Mouse (Mus musculus) right cerebral cortex, postnatal 25 days (tissue): Measurements from ENCODE around the gene Nupl2.

Experiments
- DNase-seq: peaks from one replicate; pipeline ENCODE4 v3.0.0; 2022

Gene Nupl2

DNA sequence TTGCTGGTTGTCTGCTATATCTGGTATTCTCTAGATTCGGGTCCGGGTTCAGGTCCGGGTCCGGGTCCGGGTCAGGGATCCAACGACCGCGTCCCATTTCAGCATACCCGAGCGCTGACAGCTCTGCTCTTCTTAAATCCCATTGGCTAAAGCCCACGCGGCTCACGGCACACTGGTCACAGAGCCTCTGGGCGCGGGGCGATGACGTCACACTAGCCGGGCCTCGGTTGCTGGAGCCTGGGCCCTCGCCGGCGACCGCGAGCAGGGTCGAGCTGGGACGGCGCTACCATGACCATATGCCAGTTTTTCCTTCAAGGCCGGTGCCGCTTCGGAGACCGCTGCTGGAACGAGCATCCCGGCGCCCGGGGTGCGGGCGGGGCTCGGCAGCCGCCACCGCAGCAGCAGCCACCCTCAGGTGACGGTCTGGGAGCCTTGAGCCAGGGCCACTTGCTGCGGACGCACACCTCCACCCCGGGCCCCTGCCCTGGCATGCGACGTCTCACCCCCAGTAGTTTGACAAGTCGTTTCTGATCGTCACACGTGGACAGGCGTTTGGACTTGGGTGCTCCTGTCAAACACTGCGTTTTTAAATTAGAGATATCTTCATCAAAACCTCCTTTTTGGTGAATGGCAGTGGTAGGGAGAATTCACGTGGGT, at the start of gene Nupl2:
TSS of gene Nupl2 (plus strand) at position 175 of the 657 bp plus-strand sequence.
- DNase-seq, result peak; percentile 94

DNA sequence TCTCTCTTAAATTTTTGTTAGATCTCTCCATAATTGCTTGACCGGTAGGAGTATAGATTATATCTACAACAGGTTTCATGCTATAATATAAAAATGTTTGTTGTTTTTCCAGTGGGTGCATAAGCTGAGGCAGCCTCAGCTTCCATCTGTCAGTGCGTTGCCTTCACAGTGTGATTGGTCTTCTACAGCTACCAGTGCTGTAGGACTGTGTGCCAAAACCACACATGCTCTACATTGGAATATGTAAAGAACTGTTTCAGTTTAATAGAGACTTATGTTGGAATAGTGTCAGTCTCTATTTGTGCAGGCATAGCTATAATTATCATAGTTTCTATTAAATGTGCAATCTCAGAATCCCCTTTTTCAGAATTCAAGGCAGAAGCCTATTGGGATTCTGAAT, 42.5 kb upstream of the Nupl2 start:
- no peak for DNase-seq

DNA sequence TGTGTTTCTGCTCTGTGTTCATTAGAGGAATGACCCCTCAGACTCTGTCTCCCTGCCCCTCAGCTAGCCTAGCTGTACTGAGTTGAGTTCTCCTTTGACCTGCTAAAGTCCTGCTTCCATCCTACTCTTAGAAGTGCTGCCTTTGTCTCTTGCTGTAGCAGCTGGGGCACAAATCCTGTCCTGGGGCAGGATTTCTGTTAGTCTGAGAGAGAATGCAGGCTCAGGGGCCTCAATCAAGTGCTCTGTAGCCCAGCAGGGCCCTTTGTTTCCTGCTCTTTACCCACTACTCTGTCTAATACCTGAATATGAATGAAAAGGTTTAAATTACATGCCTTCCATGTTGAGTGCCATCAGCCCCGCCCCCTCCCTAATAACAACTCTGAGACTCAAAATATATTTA, 40.6 kb upstream of the Nupl2 start:
- no peak for DNase-seq

DNA sequence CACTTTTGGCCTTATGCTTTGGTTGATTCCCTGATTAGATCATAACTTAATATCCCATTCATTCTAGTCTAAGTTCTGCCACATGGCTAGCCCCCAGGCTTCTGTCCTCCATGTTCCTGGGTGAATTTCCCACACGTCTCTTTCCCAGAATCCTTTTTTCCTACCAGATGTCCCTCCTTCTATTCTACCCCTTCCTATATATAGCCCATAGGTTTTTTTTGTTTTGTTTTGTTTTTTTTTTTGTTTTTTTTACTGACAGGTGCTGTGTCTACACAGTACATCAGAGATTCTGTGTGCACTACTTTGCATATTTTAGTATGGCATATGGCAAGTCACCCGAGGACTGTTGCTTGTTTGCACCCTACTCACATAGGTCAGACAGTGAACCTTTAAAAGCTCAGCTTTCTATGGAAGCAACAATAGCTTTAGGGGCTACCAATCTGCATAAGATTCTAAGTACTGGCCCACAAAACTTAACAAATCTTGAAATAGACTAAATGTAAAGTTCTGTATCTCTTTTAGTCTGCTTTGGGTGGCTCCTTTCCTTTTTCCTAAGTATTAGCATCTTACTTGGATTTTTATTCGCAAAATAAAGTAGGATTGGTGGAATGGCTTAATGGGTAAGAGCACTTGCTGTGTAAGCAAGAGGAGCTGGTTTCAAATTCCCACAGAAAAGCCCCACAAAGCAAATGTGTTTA, 40.0 kb upstream of the Nupl2 start:
- no peak for DNase-seq

DNA sequence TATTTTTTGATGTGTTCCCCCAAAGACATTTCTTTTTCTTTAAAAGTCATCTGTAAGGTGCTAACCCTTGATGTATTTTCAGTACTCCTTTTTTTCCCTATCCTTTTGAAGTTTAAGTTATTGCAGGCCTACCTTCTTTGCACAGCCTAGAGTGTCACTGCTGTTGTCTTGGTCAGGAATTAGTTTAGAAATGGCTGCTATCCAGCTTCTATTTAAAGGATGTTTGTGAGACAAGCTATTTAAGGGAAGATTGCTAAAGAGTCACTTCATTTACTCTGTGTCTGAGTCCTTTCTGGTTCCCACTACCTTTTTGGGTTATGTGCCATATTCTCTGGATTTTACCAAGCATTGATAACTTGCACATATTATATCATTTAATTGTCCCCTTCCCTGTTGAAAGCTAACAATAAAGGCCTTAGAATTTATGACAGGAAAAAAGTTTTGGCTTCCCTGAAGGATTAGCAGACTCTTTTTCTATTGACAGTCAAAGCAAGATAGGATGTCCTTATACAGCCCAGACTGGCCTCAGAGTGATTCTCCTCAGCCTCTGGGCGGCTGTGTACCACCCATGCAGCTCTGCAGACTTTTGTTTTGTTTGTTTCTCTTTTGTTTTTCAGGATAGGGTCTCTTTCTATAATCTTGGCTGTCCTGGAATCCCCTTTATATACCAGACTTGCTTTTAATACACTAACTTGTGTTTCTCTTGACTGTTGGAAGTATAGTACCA, 38.7 kb upstream of the Nupl2 start:
- no peak for DNase-seq

DNA sequence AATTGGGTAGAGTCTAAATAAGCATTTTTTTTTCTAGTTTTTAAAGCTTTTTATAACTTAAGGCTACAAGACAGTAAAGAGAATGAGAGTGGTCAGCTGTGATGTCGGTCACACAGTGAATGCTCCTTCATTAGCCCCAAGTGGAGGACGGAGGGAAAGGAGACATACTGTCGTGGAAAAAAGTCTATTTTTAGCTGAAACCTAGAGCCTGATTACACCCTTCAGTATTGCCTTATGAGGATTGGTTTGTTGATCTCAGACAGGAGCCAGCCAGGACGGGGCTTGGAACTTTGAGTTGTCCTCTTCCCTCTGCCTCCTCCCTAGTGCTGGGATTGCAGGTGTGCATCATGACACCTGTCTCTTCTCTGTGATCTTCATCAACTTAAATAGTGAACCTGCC, 37.8 kb upstream of the Nupl2 start:
- DNase-seq, result no peak

DNA sequence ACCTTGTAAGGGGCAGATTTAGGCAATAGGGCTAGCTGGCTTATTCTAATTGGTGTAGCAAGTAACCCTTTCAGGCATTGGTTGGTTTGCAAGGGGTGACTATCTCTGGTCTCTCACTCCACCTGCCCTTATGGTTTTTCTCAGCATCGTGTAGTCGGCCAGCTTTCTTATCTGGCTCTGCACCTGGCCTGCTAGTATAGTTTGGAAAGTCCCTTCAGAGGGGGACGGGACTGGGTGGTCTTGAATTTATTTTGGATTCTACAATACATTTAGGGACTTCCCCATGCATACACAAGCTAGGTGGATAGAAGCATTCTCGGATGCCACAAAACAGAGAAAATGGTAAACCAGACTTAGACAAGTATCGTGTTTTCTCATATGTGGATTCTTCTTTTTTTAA, 17.8 kb upstream of the Nupl2 start:
- no peak for DNase-seq

DNA sequence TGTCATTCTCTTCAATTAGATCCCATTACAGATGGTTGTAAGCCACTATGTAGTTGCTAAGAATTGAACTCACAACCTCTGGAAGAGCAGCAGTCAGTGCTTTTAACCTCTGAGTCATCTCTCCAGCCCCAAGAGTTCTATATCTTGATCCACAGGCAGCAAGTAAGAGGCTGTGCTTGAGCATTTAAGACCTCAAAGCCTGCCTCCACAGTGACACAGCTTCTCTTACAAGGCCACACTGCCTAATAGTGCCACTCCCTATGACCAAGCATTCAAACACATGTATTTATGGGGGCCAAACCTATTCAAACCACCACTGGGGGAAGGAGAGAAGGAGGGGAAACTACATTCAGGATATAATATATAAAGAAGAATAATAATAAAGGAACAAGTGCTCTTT, 12.6 kb upstream of the Nupl2 start:
- no peak for DNase-seq

DNA sequence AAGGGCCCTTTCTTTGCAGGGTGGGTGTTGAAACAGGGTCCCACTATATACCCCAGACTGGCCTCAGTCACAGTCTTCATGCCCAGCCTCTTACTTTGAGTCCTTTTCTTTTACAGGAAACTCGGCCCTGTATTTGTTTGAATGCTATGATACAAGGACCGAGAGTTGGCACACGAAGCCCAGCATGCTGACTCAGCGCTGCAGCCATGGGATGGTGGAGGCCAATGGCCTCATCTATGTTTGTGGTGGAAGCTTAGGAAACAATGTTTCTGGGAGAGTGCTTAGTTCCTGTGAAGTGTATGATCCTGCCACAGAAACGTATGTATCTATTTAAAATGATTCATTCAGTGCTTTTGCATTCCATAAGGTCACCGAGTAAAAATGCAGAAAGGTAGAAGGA, 8.0 kb upstream of the Nupl2 start:
- no peak for DNase-seq

DNA sequence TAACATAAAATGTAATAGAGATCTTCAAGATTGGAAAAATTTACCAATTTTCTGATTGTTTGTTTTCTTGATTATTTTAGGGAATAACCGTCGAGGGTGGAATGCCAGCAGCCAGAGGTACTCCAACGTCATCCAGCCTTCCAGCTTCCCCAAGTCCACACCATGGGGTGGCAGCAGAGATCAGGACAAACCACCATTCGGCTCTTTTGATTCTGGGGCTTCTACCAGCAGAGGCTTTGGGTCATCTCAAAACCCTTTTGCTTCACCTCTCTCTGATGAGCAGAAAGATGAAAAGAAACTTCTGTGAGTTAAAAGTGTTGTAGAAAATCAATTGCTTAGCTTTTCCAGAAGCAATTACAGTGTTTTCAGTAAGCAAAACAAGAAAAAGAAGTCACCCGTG, 2.5 kb downstream of the Nupl2 start:
- no peak for DNase-seq

DNA sequence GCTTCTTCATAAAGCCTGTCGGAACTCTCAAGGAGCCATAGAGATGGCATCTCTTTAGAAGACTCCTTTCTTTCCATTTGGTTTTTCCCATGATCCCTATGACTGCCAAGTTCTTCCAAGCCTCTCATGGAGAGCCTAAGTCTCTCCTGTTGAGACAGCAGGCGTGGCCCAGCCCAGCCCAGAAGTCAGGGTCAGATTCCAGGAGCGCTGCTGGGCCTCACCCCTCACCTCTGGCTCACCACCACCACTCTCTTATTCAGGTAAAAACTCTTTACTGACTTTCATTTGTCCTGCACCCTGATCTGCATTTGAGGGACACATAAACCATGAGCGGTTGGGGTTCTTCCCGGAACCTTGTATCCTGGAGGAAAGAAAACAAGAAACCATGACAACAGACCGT, 5.1 kb downstream of the Nupl2 start:
- no peak for DNase-seq

DNA sequence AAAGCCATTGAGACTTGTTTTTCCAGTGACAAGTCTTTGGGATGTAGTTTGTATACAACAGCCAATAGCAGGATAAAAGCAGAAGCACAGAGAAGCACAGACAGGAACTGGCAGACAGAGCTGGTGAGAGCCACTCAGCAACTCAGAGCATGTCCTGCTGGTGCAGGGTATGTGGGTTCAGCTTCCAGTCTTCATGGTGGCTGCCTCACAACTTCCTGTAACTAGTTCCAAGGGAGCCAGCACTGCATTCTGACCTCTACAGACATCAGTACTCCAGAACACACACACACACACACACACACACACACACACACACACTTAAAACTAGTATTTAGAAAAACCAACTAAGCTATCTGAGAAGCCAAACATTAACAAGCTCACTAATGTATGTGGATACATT, 7.3 kb downstream of the Nupl2 start:
- no peak for DNase-seq

DNA sequence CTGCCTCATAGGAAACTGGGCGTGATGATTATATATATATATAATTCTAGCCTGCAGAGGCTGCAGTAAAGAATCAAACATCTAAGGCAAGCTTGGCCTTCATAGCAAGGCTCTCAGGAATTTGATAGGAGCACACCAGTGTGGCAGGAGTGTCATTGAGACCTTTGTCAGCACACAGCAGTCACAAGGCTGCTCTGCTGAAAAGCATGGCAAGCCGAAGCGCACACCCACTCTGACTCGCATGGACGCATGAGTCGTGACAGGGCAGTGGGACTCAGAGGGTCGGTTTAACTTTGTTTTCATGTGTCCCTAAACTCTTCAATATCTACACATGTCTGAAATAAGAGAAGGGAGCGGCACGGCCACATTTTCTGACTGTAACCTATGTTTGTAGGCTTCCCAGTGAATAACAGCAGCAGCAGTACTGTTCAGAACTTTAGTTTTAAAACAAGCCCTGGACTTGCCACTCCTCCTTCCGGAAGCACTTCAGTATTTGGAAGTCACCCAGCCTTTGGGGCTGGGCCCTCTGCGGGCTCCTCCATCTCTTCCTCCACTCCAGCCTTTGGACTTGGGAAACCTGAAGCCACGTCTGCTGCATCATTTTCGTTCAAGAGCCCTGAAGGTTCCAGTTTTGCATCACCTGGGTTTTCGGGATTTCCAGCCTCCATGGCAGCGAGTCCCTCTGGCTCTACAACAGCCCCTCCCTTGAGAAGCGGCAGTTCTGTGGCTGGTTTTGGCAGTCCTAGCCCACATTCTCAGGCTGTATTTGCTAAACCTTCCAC, 16.9 kb downstream of the Nupl2 start:
- DNase-seq, result no peak

DNA sequence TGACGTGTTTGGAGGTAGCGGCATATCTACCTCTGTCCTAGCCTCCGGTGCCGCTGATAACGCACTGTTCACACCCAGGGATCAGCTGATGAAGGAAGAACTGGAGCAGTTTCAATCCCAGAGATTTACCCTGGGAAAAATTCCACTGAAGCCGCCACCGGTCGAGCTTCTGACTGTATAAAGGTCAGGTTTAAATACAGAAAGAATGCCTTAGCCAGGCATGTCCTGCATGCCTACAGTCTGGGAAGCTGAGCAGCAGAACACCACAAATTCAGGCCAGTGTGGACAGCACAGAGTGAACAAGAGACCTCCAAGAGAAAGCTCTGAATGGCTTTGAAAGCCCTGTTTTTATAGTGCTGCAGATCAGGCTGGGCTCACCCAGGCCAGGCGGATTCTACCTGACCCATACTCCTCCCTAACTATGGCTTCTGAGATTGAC, 17.6 kb downstream of the Nupl2 start:
- DNase-seq, result no peak

DNA sequence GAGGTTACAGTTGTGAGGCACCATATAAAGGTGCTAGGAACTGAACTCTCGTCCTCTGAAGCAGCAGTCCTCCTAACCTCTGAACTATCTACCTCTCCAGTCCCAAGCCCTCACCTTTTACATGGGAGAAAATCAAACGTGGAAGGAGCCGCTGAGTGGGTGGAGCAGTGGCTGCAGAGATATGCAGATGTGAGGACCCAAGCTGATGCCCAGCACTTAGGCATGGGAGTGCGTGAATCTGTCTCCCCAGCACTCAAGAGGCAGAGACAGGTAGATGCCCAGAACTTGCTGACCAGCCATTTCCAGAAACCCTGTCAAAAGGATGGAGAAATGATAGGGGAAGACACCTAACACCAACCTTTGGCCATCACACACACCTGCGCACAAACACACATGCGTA, 18.3 kb downstream of the Nupl2 start:
- DNase-seq, result no peak

DNA sequence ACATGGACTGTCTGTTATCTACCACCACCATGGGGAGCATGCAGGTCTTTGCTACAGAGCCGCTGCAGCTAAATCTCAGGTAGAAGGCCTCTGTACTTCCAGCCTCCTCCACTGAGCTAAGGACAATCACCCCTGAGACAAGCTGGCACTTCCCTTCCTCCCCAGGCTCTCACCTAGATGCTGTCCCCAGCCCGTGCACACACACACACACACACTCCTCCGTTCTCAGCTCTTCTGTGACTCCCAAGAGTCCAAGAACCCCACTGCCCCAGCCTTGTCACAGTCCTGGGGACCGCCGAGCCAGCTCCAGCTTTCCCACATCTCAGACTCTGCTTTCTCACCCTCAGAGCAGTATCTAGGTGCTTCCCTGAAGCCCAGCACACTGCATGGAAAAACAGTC, 19.2 kb downstream of the Nupl2 start:
- no peak for DNase-seq

DNA sequence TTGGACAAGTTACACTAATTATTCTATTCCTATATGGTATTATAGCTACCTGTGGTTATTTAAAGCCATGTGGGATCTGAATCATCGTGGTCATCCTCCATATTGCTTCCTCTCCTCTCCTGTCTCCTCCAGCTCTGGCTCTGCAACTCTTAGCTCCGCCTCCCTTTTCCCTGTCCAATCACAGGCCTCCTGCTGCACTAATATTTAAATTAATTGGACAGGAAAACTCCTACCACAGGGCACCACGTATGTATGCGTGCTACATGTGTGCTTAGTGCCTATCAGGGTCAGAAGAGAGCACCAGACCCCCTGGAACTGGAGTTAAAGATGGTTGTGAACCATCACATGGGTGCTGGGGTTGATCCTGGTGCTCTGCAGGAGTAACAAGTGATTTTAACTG, 23.7 kb downstream of the Nupl2 start:
- DNase-seq, result no peak

DNA sequence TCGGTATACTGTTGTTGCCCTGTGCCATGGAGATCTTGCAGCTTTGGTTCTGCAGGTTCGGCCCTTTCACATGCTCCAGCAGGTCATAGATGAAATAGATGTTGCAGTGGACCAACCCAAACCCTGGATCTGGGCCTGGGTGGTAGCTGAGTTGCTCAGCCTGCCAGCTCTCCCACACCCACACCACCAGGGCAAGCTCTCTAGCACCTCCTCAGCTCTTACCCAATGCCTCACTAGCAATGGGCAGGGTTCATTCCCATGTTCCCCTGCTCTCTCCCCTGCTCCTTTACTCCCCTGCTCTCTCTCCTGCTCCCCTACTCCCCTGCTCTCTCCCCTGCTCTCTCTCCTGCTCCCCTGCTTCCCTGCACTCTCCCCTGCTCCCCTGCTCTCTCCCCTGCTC, 27.1 kb downstream of the Nupl2 start:
- no peak for DNase-seq

DNA sequence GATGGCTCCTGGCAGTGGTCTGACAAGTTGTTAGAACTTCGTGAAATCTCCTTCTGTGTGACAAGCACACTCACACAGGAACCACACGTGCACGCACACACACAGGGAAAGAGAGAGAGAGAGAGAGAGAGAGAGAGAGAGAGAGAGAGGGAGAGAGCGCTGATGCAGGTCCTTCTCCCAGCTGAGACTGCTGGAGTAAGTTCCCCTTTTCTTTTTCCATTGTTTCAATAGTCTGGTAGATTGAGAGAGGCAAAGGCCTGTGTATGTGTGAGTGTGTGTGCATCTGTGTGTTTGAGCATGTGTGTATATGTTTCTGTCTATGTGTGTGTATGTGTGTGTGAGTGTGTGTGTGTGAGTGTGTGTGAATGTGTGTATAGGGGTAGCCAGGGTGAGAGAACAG, 36.2 kb downstream of the Nupl2 start:
- no peak for DNase-seq

DNA sequence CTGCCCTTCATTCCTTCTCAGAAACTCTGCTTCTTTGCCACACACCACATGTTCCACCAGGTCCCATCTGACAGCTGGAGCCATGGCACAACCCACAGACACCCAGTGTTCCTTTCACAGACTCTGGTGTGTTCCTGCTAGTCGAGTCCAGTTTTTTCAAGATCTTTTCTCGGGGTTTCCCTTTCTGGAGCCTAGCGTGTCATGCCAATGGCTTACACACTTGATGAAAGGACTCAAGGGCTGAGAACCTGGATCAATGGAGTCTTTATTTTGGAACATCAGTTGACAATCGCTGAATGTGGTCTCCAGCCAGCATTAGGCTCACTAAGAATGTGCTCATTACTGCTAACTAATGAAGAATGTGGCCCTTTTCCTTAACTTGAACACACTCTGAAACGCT, 37.7 kb downstream of the Nupl2 start:
- no peak for DNase-seq

DNA sequence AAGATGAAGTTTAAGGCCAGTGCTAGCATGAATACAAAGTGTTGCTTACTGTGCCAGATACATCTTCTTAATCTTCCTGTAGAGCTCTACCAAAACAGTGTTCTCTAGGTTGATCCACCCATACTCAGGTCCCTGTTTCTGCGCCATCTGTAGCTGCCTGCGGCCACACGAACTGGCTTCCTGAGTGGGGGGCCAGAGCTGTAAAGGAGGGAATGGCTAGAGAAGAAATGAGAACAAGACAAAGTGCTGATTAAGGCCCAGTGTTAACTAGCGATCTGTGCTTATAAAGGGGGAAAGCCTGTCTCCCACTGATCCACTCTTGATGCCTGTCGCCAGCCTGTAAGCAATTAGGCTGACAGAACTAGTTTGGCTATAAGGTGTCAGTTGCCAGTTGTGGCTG, 38.5 kb downstream of the Nupl2 start:
- no peak for DNase-seq

DNA sequence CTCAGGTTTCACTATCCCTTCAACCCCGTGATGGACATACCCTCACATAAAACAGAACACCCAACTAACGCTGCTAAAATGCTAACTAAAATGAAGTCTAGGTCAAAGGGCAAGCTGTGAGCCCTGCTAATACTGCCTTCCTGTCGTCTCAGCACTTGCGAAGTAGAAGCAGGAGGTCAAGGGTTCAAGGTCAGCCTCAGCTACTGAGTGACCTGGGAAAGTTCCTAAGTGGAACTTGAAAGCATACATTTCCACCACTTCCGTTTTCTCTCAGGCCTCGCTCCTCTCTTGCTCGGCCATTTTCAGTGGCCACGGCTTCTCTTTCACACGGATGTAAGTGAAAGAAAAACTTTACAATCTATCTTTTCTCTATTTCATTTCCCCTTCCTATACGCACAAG, 43.2 kb downstream of the Nupl2 start:
- DNase-seq, result no peak

DNA sequence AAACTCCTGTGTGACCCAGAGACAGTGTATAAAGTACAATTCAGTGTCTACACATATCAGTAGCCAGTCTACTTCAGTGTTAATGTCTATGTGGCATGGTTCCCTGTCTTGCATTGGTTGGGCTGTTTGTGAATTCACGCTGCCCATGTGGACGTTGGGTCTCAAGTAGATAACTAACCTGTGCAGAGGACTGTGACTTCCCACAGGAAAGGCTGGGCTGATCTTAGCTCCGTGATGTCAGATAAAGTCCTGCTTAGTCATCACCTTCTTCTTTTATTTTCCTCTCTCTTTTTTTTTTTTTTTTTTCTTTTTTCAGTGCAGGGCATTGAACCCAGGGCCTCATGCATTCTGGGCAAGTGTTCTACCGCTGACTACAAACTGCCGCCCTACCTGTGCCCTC, 43.7 kb downstream of the Nupl2 start:
- DNase-seq, result no peak
